Mouse (Mus musculus) retina, embryonic 14.5 days (tissue): ENCODE data around the gene Samd4b.
"Not testable (repeated sequence)": the region's sequence is repeated elsewhere in the genome, so short reads cannot be mapped to it uniquely, and the experiment has no call there.

Experiments used
- DNase-seq: peaks from one replicate; pipeline ENCODE4 v3.0.0-alpha.2; 2015; ENCODE audit warnings: low spot score

Gene Samd4b

GRCm38 (mm10) chr7:28561967-28562366 lies 36.0 kb downstream of the Samd4b start:
- no peak for DNase-seq

GRCm38 (mm10) chr7:28560856-28561255 lies 37.1 kb downstream of the Samd4b start:
- DNase-seq = no peak

- DNase-seq = no peak
These were observed 39.5 kb downstream of the Samd4b start for GRCm38 (mm10) chr7:28558486-28558885.

- DNase-seq = no peak
These were observed 40.2 kb downstream of the Samd4b start for GRCm38 (mm10) chr7:28557708-28558107.

GRCm38 (mm10) chr7:28557069-28557468 lies 40.9 kb downstream of the Samd4b start:
- no peak for DNase-seq

- peak; percentile 35 for DNase-seq
These were observed 41.9 kb downstream of the Samd4b start for GRCm38 (mm10) chr7:28555939-28556535.

GRCm38 (mm10) chr7:28553076-28553475 lies 44.9 kb downstream of the Samd4b start:
- DNase-seq = no peak

- no peak for DNase-seq
These were observed 50.3 kb downstream of the Samd4b start for GRCm38 (mm10) chr7:28547628-28548027.

GRCm38 (mm10) chr7:28547154-28547553 lies 50.8 kb downstream of the Samd4b start, which contains the start of gene Nccrp1:
Gene Nccrp1, minus strand, starts transcription at chr7:28547254.
- peak; percentile 30 for DNase-seq

GRCm38 (mm10) chr7:28546649-28547048 lies 51.3 kb downstream of the Samd4b start:
- peak; percentile 47 for DNase-seq

- DNase-seq = no peak
These were observed 52.1 kb downstream of the Samd4b start for GRCm38 (mm10) chr7:28545891-28546210.

GRCm38 (mm10) chr7:28545048-28545890 lies 52.7 kb downstream of the Samd4b start:
- DNase-seq = peak; percentile 55

GRCm38 (mm10) chr7:28544051-28544601 lies 53.8 kb downstream of the Samd4b start:
- peak; percentile 27 for DNase-seq

- no peak for DNase-seq
These were observed 57.4 kb downstream of the Samd4b start, which contains the start of gene Sycn for GRCm38 (mm10) chr7:28540526-28540925. Gene Sycn, plus strand, starts transcription at chr7:28540885.

- DNase-seq = not testable (repeated sequence)
These were observed 59.1 kb downstream of the Samd4b start for GRCm38 (mm10) chr7:28538886-28539285.

GRCm38 (mm10) chr7:28532005-28532404 lies 65.9 kb downstream of the Samd4b start:
- no peak for DNase-seq

GRCm38 (mm10) chr7:28527922-28528719 lies 69.8 kb downstream of the Samd4b start:
- DNase-seq = peak; percentile 83

- not testable (repeated sequence) for DNase-seq
These were observed 75.4 kb downstream of the Samd4b start, which contains the start of gene Ifnl3 for GRCm38 (mm10) chr7:28522536-28522935. Gene Ifnl3, plus strand, starts transcription at chr7:28522836.

- no peak for DNase-seq
These were observed 86.5 kb downstream of the Samd4b start for GRCm38 (mm10) chr7:28511441-28511840.

GRCm38 (mm10) chr7:28510405-28510974 lies 87.5 kb downstream of the Samd4b start, which contains the start of gene Ifnl2:
Gene Ifnl2, minus strand, starts transcription at chr7:28510455.
- DNase-seq = not testable (repeated sequence)

GRCm38 (mm10) chr7:28509121-28509520 lies 88.8 kb downstream of the Samd4b start:
- not testable (repeated sequence) for DNase-seq

GRCm38 (mm10) chr7:28505585-28505984 lies 92.4 kb downstream of the Samd4b start:
- peak; percentile 12 for DNase-seq
